Mouse (Mus musculus): ENCODE results near the gene Gm21905. TPM values are rescaled to one million over a fixed set of nuclear protein-coding genes. Genes with fewer than 3 reads are reported as not detected.

Gm21905 gene
- total RNA-seq, 1 experiment, result not detected

GRCm38 (mm10) chr5:67883564-67884171 lies 62.6 kb downstream of the Gm21905 start:
- in situ Hi-C loops (cut with MboI; ENCODE audit: low sequenced_read_pairs in 2 of 2, unreplicated experiment in 2 of 2), result no loop called here
- DNase-seq (ENCODE audit: low read depth, low spot score), result no peak
- no peaks in the 10 kb centered on the region for H3K9me3 ChIP-seq (ENCODE audit: control insufficient read depth, insufficient read depth, low read depth, low read length)
- H3K4me1 ChIP-seq (ENCODE audit: control insufficient read depth in 2 of 2, insufficient read depth in 2 of 2, low read length in 2 of 2, poor library complexity in 1 of 2), result no peaks in the 10 kb centered on the region
- no peak for TF ChIP-seq ZNF384 (IDR thresholded peaks at IDR 0.05; ENCODE audit: low read depth, low read length)
- no peak for TF ChIP-seq HCFC1 (IDR thresholded peaks at IDR 0.05; ENCODE audit: borderline replicate concordance, insufficient read depth, low read length)
- TF ChIP-seq CHD2 (IDR thresholded peaks at IDR 0.05; ENCODE audit: low read depth, low read length), result no peak
- TF ChIP-seq ZC3H11A (IDR thresholded peaks at IDR 0.05; ENCODE audit: borderline replicate concordance, low read depth, low read length), result no peak
- no peak for TF ChIP-seq MAFK (IDR thresholded peaks at IDR 0.05; ENCODE audit: insufficient read depth, low read depth, low read length)
- H3K27ac ChIP-seq (ENCODE audit: insufficient read depth, low read depth, low read length, poor library complexity, severe bottlenecking), result no peak overlapping the region
- H3K36me3 ChIP-seq (ENCODE audit: control insufficient read depth, insufficient read depth, low read length, poor library complexity, severe bottlenecking), result no peaks in the 10 kb centered on the region
- no peak overlapping the region for H3K4me3 ChIP-seq (ENCODE audit: insufficient read depth in 1 of 2, low read depth in 1 of 2, low read length in 2 of 2, poor library complexity in 1 of 2, severe bottlenecking in 1 of 2)
- H3K9ac ChIP-seq (ENCODE audit: insufficient read depth, low read depth, low read length, poor library complexity, severe bottlenecking), result no peak overlapping the region

Other genes starting within 250 kb of the Gm21905 start
- 13.7 and 18.3 TPM in 2 replicates for gene Atp8a1, start 99.0 kb downstream of the Gm21905 start, total RNA-seq (2012; rRNA removed)
- not detected in 2 replicates for gene Gm5108, start 4.8 kb downstream of the Gm21905 start, total RNA-seq (2012; rRNA removed)
- not detected in 2 replicates for gene Grxcr1, start 85.4 kb upstream of the Gm21905 start, total RNA-seq (2012; rRNA removed)

Measured in ES-E14 (cell line).